Mouse (Mus musculus): ENCODE measurements around the gene Gipc3. TPM values are rescaled to one million over a fixed set of nuclear protein-coding genes. Genes with fewer than 3 reads are reported as not detected.

The Gipc3 gene
- total RNA-seq, 2 experiments from 2014 or later = 0.39 to 0.49 TPM

- intact Hi-C loops (cut with DNase I) = no loop called here
- DNase-seq (ENCODE audit: extremely low spot score in 1 of 2, low spot score in 2 of 2) = peak; percentile 99
Observed at GRCm38 (mm10) chr10:81292554-81293333, 50.3 kb downstream of the Gipc3 start, which contains the start of gene Pip5k1c. Gene Pip5k1c (plus strand): TSS chr10:81292963.

DNA sequence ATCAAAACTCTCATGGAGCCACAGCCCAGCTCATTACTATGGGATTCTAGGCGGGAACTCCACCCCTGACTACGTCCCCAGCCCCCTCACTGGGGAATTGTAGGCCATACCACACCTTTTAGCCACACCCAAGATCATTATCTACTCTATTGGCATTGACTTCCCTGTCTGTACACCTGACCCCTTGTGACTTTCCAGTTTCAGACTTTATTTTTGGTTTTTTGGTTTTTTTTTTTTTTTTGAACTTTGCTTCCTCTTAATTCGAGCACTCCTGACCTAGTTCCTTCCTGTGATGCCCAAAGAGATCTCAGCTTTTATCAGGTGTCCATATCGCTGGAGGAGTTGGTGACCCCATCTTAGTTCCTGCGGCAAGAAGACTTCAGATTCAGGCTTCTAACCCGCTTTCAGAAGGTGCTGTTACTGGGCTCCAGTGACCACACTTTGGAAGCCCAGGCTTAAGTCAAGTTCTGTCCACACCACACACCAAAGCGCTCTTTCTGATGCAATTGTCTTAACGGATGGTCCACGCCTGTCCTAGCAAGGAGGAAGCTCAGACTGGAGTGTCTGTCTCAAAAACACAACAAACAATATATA lies 51.5 kb downstream of the Gipc3 start, which contains the start of gene Tjp3:
Gene Tjp3 (minus strand): TSS at position 71 of the 594 bp plus-strand sequence.
- intact Hi-C loops (cut with DNase I) = loop anchor here (2.0 kb wide), 1 partner anchor 61 kb away; no protein-coding TSS in a partner anchor
- no peak for DNase-seq (ENCODE audit: extremely low spot score in 1 of 2, low spot score in 2 of 2)

- DNase-seq (ENCODE audit: extremely low spot score in 1 of 2, low spot score in 2 of 2) = peak in 1 of 2 experiments; percentile 68
- intact Hi-C loops (cut with DNase I) = loop anchor here (2.0 kb wide), 1 partner anchor 62 kb away; no protein-coding TSS in a partner anchor
Observed at GRCm38 (mm10) chr10:81290698-81291460, 52.2 kb downstream of the Gipc3 start.

DNA sequence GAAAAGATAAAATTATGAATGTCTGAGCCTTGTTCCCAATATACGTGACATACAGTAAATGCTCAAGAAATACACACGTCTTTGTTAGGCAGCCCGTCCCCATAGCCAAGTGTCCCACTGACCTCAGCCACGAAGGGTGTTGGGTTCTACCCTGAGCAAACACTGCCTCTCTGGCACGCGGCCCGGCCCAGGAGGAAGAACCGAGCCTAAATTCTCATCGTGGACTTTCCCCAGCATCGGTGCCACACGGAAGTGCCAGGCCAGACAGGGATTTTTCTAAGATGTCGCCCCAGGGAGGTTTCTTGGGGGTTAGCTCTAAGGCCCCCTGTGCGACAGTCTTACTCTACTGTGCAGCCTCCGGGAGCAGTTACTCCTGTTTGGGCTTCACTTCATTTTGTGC lies 53.3 kb downstream of the Gipc3 start:
- DNase-seq (ENCODE audit: extremely low spot score in 1 of 2, low spot score in 2 of 2) = no peak
- intact Hi-C loops (cut with DNase I) = loop anchor here (2.0 to 5.0 kb wide), 2 partner anchors 32 to 63 kb away; partner anchors contain the start of gene Cactin

DNA sequence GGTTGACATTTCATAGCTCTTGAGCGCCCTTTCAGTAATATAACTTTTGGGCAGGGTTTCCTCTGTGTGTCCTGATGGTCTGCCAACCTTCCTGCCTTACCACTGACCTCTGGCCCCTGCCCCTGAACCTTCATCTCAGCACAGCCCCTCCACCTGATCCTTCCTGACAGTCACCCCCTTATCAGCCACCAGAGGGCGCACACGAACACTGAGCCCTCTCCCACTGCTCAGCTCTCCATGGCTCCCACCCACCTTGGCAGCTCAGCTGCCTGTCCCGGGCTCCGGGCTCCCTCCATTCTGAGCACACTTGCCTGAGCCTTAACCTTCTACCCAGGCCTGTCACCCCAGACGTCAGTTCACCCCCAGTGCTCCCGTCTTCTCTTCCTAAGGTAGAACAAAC lies 53.8 kb downstream of the Gipc3 start:
- intact Hi-C loops (cut with DNase I) = loop anchor here (5.0 kb wide), 1 partner anchor 33 kb away; the partner anchor contains the start of gene Cactin

DNA sequence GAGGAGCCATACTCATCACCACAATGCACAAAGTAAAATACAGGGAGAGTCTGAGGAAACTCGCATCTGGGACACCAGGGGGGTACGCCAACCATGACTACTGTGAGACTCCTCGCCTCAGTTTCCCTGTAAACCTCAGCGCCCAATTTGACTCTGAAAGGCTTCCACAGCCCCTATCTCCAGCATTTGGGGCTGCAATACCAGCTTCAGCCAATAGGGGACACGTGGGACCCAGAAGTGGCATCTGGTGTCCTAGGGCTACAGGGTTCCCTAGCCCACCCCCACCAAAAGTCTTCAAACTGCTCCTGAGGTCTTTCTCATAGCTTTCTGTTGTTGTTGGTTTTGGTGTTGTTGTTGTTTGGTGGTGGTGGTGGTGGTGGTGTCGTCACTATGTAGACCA lies 54.5 kb downstream of the Gipc3 start:
- intact Hi-C loops (cut with DNase I) = loop anchor here (5.0 kb wide), 1 partner anchor 34 kb away; the partner anchor contains the start of gene Cactin
- DNase-seq (ENCODE audit: extremely low spot score in 1 of 2, low spot score in 2 of 2) = no peak

More for the DNA sequence above, 53.8 kb downstream of the Gipc3 start:
- peak; percentile 60 to 78 for DNase-seq (ENCODE audit: extremely low spot score in 1 of 2, low spot score in 2 of 2)

- DNase-seq (ENCODE audit: extremely low spot score in 1 of 2, low spot score in 2 of 2) = peak in 1 of 2 experiments; percentile 72
- intact Hi-C loops (cut with DNase I) = loop anchor here (5.0 kb wide), 1 partner anchor 35 kb away; the partner anchor contains the start of gene Cactin
Observed at GRCm38 (mm10) chr10:81287513-81288157, 55.4 kb downstream of the Gipc3 start.

GRCm38 (mm10) chr10:81286586-81286985 lies 56.5 kb downstream of the Gipc3 start:
- intact Hi-C loops (cut with DNase I) = loop anchor here (5.0 kb wide), 1 partner anchor 36 kb away; the partner anchor contains the start of gene Cactin
- no peak for DNase-seq (ENCODE audit: extremely low spot score in 1 of 2, low spot score in 2 of 2)

DNA sequence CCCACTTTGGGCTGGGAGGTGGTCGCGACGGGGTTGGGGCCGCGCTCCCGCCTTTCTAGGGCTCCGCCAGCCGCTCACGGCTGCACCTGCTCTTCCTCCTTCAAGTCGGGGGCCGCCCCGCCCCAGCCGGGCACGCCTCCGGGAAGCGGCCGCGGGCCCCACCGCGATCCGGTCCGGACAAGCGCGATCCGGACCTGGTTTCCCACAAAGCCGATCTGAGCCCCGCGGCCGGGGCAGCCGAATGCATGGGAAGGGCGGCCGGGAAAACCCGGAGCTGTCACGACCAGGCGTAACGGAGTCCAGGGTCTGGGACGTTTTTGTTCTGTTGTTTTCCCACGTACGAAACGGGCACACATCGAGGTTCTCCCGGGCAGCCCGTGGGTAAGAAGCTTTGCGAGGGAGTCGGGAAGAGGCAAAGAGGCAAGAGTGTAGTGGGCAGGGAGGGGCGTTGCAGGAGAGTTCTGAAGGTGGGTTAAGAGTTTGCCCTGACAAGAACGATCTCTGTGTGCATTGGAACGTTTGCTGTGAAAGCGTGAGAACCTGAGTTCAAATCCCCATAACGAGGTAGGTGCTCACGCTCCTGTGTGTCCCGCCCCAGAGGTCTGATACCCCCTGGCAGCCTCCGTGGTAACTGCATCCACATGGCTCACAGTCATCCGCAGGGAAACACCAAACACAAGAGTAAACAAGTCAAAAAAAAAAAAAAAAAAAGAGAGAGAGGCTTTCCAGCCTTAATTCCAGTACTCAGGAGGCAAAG lies 57.2 kb downstream of the Gipc3 start:
- intact Hi-C loops (cut with DNase I) = loop anchor here (5.0 kb wide), 1 partner anchor 36 kb away; the partner anchor contains the start of gene Cactin
- DNase-seq (ENCODE audit: extremely low spot score in 1 of 2, low spot score in 2 of 2) = peak; percentile 79 to 92

Small RNA genes within 50 kb of the gene (microRNA-seq; reads per million reads assigned to microRNA genes)
- 4.0 reads per million, percentile 11 among the genes with 10 or more reads in this experiment for gene Mir6913

Other genes with a start within 250 kb of the Gipc3 start
- gene Creb3l3, start 244.4 kb downstream of the Gipc3 start, total RNA-seq (2021) = under 1 TPM; 0.28 to 0.30 TPM
- gene Map2k2, start 237.4 kb downstream of the Gipc3 start, total RNA-seq (2021) = 100 to 1,000 TPM; 127 to 130 TPM
- gene Zbtb7a, start 208.0 kb downstream of the Gipc3 start, total RNA-seq (2021) = 10 to 100 TPM; 38.7 to 42.6 TPM
- gene Pias4, start 175.3 kb downstream of the Gipc3 start, total RNA-seq (2021) = 10 to 100 TPM; 24.3 to 25.8 TPM
- gene Eef2, start 166.6 kb downstream of the Gipc3 start, total RNA-seq (2021) = 1,000 to 10,000 TPM; 1,077 to 1,083 TPM
- 10 to 100 TPM; 64.1 to 72.7 TPM for gene Dapk3, start 160.3 kb downstream of the Gipc3 start, total RNA-seq (2021)
- gene 4930442H23Rik, start 159.4 kb downstream of the Gipc3 start, total RNA-seq (2021) = not detected
- not detected for gene Nmrk2, start 141.2 kb downstream of the Gipc3 start, total RNA-seq (2021)
- 100 to 1,000 TPM; 209 to 222 TPM for gene Atcay, start 112.4 kb downstream of the Gipc3 start, total RNA-seq (2021)
- gene Zfr2, start 110.1 kb downstream of the Gipc3 start, total RNA-seq (2021) = 10 to 100 TPM; 62.2 to 63.5 TPM
- gene Matk, start 90.3 kb downstream of the Gipc3 start, total RNA-seq (2021) = 100 to 1,000 TPM; 223 to 225 TPM
- gene Mrpl54, start 76.3 kb downstream of the Gipc3 start, total RNA-seq (2021) = 10 to 100 TPM; 47.8 to 52.7 TPM
- 10 to 100 TPM; 23.7 to 32.6 TPM for gene Apba3, start 76.3 kb downstream of the Gipc3 start, total RNA-seq (2021)
- gene Tjp3, start 51.7 kb downstream of the Gipc3 start, total RNA-seq (2021) = under 1 TPM; 0.39 to 0.49 TPM
- 100 to 1,000 TPM; 336 to 340 TPM for gene Pip5k1c, start 50.3 kb downstream of the Gipc3 start, total RNA-seq (2021)
- 10 to 100 TPM; 26.4 to 26.7 TPM for gene Cactin, start 22.2 kb downstream of the Gipc3 start, total RNA-seq (2021)
- 1 to 10 TPM; 1.1 to 2.1 TPM for gene Tbxa2r, start 14.5 kb downstream of the Gipc3 start, total RNA-seq (2021)
- gene Hmg20b, start 7.2 kb upstream of the Gipc3 start, total RNA-seq (2021) = 10 to 100 TPM; 18.3 to 20.3 TPM
- gene Mfsd12, start 14.2 kb upstream of the Gipc3 start, total RNA-seq (2021) = 10 to 100 TPM; 32.8 to 35.9 TPM
- gene 4930404N11Rik, start 22.6 kb upstream of the Gipc3 start, total RNA-seq (2021) = 1 to 10 TPM; 1.2 to 1.7 TPM
- 10 to 100 TPM; 85.7 to 94.7 TPM for gene Fzr1, start 35.2 kb upstream of the Gipc3 start, total RNA-seq (2021)
- gene Dohh, start 41.2 kb upstream of the Gipc3 start, total RNA-seq (2021) = 10 to 100 TPM; 79.3 to 83.5 TPM
- 1 to 10 TPM; 3.4 to 5.0 TPM for gene Gm48551, start 41.2 kb upstream of the Gipc3 start, total RNA-seq (2021)
- gene Gm48552, start 45.7 kb upstream of the Gipc3 start, total RNA-seq (2021) = 1 to 10 TPM; 2.5 to 3.5 TPM
- gene Smim24, start 49.8 kb upstream of the Gipc3 start, total RNA-seq (2021) = 1 to 10 TPM; 2.0 to 2.2 TPM
- gene Nfic, start 112.4 kb upstream of the Gipc3 start, total RNA-seq (2021) = 10 to 100 TPM; 40.7 to 44.6 TPM
- 100 to 1,000 TPM; 287 to 297 TPM for gene Celf5, start 139.4 kb upstream of the Gipc3 start, total RNA-seq (2021)
- 100 to 1,000 TPM in 1 of 2 experiments, 10 to 100 TPM in 1; 94.8 to 102 TPM for gene Ncln, start 153.1 kb upstream of the Gipc3 start, total RNA-seq (2021)
- under 1 TPM; 0.18 to 0.28 TPM for gene S1pr4, start 156.9 kb upstream of the Gipc3 start, total RNA-seq (2021)
- 1 to 10 TPM; 2.3 to 2.9 TPM for gene Gna15, start 181.0 kb upstream of the Gipc3 start, total RNA-seq (2021)
- gene Gna11, start 201.9 kb upstream of the Gipc3 start, total RNA-seq (2021) = 100 to 1,000 TPM; 111 to 118 TPM
- 100 to 1,000 TPM; 542 to 558 TPM for gene Aes, start 216.2 kb upstream of the Gipc3 start, total RNA-seq (2021)
- 10 to 100 TPM; 20.9 to 22.4 TPM for gene Tle2, start 231.3 kb upstream of the Gipc3 start, total RNA-seq (2021)

Data from left cerebral cortex, postnatal 10 days (tissue).